Comparison of ENCODE assay signal across 8 mouse cellular contexts in the genomic region with DNA sequence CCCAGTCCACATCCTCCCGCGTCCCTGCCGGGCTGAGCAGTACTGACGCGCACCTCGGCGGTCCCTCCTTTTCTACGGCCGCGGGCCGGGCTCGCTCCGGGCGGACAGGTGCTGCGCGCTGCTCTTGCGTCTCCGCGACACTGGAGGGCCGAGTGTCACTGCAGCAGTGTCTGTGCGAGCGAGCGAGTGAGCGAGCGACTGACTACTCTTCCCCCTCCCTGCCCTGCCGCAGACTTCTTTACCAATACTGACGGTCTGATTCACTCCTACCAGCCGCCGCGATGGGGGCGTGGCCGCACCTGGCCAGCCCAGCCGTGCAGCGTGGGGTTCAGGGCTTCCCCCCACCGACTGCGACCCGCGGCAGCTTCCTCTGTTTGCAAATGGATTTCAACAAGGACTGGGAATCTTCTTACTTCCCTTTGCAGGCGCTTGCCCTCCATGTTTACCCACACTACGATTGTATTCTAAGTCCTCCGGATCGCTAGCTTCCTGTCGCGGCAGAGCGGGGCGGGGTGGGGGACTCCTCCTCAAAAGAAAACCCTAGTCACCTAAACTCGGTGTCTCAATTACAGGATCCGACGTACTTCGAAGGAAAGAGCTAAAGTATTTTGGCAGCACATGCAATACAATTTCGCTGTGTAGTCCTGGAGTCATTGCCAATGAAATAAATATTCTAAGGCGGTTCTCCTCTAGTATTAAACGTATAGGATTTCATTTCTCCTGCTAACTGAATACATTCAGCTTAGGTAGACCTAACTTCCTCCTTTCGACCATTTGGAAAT.
DNase-seq lines count a peak whose midpoint lies in the region; ATAC-seq and TF ChIP-seq lines count a peak whose summit lies in the region.

No protein-coding gene starts in this region.

- WGBS in heart, embryonic 13.5 days, result under 1% methylated on average over 54 of the region's 54 CpGs
- WGBS in kidney, postnatal 0 days, result under 1% methylated on average over 54 of the region's 54 CpGs
- under 1% methylated on average over 54 of the region's 54 CpGs for WGBS in liver, postnatal 0 days (ENCODE audit: insufficient replicate concordance)
- whole genome bisulfite sequencing in neural tube, embryonic 13.5 days, result under 1% methylated on average over 54 of the region's 54 CpGs

- DNase-seq in CD4-positive helper T cell, adult 2 months (ENCODE audit: low read depth, low spot score), result peak; percentile 89
- peak; percentile 70 for DNase-seq in brain, adult 2 months (ENCODE audit: low read depth, low spot score)
- DNase-seq in kidney, postnatal 0 days (ENCODE audit: low spot score), result peak; percentile 68
- peak; percentile 84 for DNase-seq in liver, postnatal 0 days

- peaks cover 29% of the 10 kb centered on the region for H3K4me1 ChIP-seq in heart, embryonic 13.5 days
- 0 out of 2 replicates have a peak, but pooled peaks cover 9% of the 10 kb centered on the region for H3K4me1 ChIP-seq in kidney, postnatal 0 days (replicated peaks; ENCODE audit: insufficient read depth, low read length)
- peaks cover 18% of the 10 kb centered on the region for H3K4me1 ChIP-seq in liver, postnatal 0 days (ENCODE audit: insufficient read depth)
- peaks cover 32% of the 10 kb centered on the region for H3K4me1 ChIP-seq in neural tube, embryonic 13.5 days (replicated peaks)
- H3K4me1 ChIP-seq in testis, adult 2 months (ENCODE audit: control insufficient read depth, insufficient read depth, low read length), result peaks cover 5% of the 10 kb centered on the region

- H3K36me3 ChIP-seq in heart, embryonic 13.5 days, result no peaks in the 10 kb centered on the region
- no peaks in the 10 kb centered on the region for H3K36me3 ChIP-seq in kidney, postnatal 0 days (ENCODE audit: insufficient read depth, low read length)
- no peaks in the 10 kb centered on the region for H3K36me3 ChIP-seq in liver, postnatal 0 days (replicated peaks; ENCODE audit: insufficient read depth, low read length)
- no peaks in the 10 kb centered on the region for H3K36me3 ChIP-seq in neural tube, embryonic 13.5 days
- no peaks in the 10 kb centered on the region for H3K36me3 ChIP-seq in testis, adult 2 months (ENCODE audit: control insufficient read depth, insufficient read depth, low read length)

- peak overlapping the region; percentile 98 for H3K4me2 ChIP-seq in heart, embryonic 13.5 days
- peak overlapping the region; percentile 89 for H3K4me2 ChIP-seq in kidney, postnatal 0 days (ENCODE audit: low read length)
- H3K4me2 ChIP-seq in liver, postnatal 0 days (ENCODE audit: low read depth, low read length), result peak overlapping the region; percentile 91
- peak overlapping the region; percentile 95 for H3K4me2 ChIP-seq in neural tube, embryonic 13.5 days

- peaks cover 84% of the 10 kb centered on the region for H3K27me3 ChIP-seq in heart, embryonic 13.5 days (replicated peaks)
- no peaks in the 10 kb centered on the region for H3K27me3 ChIP-seq in kidney, postnatal 0 days (ENCODE audit: insufficient read depth, low read length)
- peaks cover 10% of the 10 kb centered on the region for H3K27me3 ChIP-seq in liver, postnatal 0 days (ENCODE audit: insufficient read depth, low read length)
- peaks cover 44% of the 10 kb centered on the region for H3K27me3 ChIP-seq in neural tube, embryonic 13.5 days
- H3K27me3 ChIP-seq in testis, adult 2 months (ENCODE audit: control insufficient read depth, insufficient read depth, low read length), result peaks cover 7% of the 10 kb centered on the region; the same call in 1 of the 2 replicates

- H3K27ac ChIP-seq in heart, embryonic 13.5 days (replicated peaks), result peak overlapping the region; percentile 3; the same call in 1 of the 2 replicates
- H3K27ac ChIP-seq in kidney, postnatal 0 days, result no peak overlapping the region
- H3K27ac ChIP-seq in liver, postnatal 0 days (ENCODE audit: low read depth), result peak overlapping the region; percentile 25; the same call in 1 of the 2 replicates
- peak overlapping the region; percentile 46; the same call in 1 of the 2 replicates for H3K27ac ChIP-seq in neural tube, embryonic 13.5 days (replicated peaks)
- H3K27ac ChIP-seq in testis, adult 2 months (ENCODE audit: control insufficient read depth, insufficient read depth, low read depth, low read length), result no peak overlapping the region

- peak; percentile 47 for TF ChIP-seq CTCF in kidney, postnatal 0 days (IDR thresholded peaks at IDR 0.05; ENCODE audit: low read depth)
- TF ChIP-seq CTCF in liver, postnatal 0 days (IDR thresholded peaks at IDR 0.05; ENCODE audit: low read depth), result peak; percentile 74
- no peak for TF ChIP-seq CTCF in testis, adult 2 months (IDR thresholded peaks at IDR 0.05; ENCODE audit: control insufficient read depth, insufficient read depth, insufficient replicate concordance, low read depth, low read length)

- no peak for TF ChIP-seq EP300 in liver, postnatal 0 days (IDR thresholded peaks at IDR 0.05; ENCODE audit: low read depth)

- H3K4me3 ChIP-seq in heart, embryonic 13.5 days, result peak overlapping the region; percentile 70
- H3K4me3 ChIP-seq in kidney, postnatal 0 days (replicated peaks; ENCODE audit: low read depth, low read length), result peak overlapping the region; percentile 57
- H3K4me3 ChIP-seq in liver, postnatal 0 days (ENCODE audit: low read depth, low read length), result peak overlapping the region; percentile 59
- H3K4me3 ChIP-seq in neural tube, embryonic 13.5 days, result peak overlapping the region; percentile 70
- H3K4me3 ChIP-seq in testis, adult 2 months (ENCODE audit: control insufficient read depth, low read depth, low read length), result peak overlapping the region; percentile 49

- TF ChIP-seq POLR2A in testis, adult 2 months (IDR thresholded peaks at IDR 0.05; ENCODE audit: control insufficient read depth, low read depth, low read length), result no peak; the same call in 1 of the 2 replicates

- ATAC-seq in erythroblast, adult 5-6 weeks (replicated peaks; ENCODE audit: low FRiP score, poor library complexity, severe bottlenecking), result peak; percentile 75
- peak; percentile 68 for ATAC-seq in heart, embryonic 13.5 days (ENCODE audit: extremely low read depth, insufficient number of reproducible peaks, low FRiP score, low TSS enrichment)
- peak; percentile 89 for ATAC-seq in kidney, postnatal 0 days (replicated peaks; ENCODE audit: low FRiP score, low read depth)
- ATAC-seq in liver, postnatal 0 days, result peak; percentile 93
- ATAC-seq in neural tube, embryonic 13.5 days (ENCODE audit: low read depth), result peak; percentile 91

- no peaks in the 10 kb centered on the region for H3K9me3 ChIP-seq in heart, embryonic 13.5 days
- no peaks in the 10 kb centered on the region for H3K9me3 ChIP-seq in kidney, postnatal 0 days (replicated peaks; ENCODE audit: low read length)
- no peaks in the 10 kb centered on the region for H3K9me3 ChIP-seq in liver, postnatal 0 days (ENCODE audit: low read length)
- no peaks in the 10 kb centered on the region for H3K9me3 ChIP-seq in neural tube, embryonic 13.5 days

- H3K9ac ChIP-seq in heart, embryonic 13.5 days, result peak overlapping the region; percentile 76
- H3K9ac ChIP-seq in kidney, postnatal 0 days (ENCODE audit: low read depth, low read length), result peak overlapping the region; percentile 41; the same call in 1 of the 2 replicates
- H3K9ac ChIP-seq in liver, postnatal 0 days (replicated peaks), result peak overlapping the region; percentile 49
- peak overlapping the region; percentile 69 for H3K9ac ChIP-seq in neural tube, embryonic 13.5 days

Comparison
In these comparisons a context has a peak if more than half of its experiments do, and no peak if none do; other contexts are left out.
1. H3K27ac ChIP-seq: peak in heart, embryonic 13.5 days (single experiment), liver, postnatal 0 days (single experiment) and neural tube, embryonic 13.5 days (single experiment); none in kidney, postnatal 0 days (single experiment) and testis, adult 2 months (single experiment).
2. Peak in every context shown above with its lines, with median percentiles within 50 percentile points of each other: DNase-seq, ATAC-seq, H3K4me2 ChIP-seq, H3K4me3 ChIP-seq and H3K9ac ChIP-seq.